Mouse (Mus musculus) heart, embryonic 10.5 days (tissue): Measurements from ENCODE around the gene Dlx6. TPM values are rescaled to one million over a fixed set of nuclear protein-coding genes. Genes with fewer than 3 reads are reported as not detected.

Experiments used
- DNase-seq: peaks from one replicate; pipeline ENCODE4 v3.0.0-alpha.2; 2017; ENCODE audit warnings: low spot score
- H3K27ac ChIP-seq: fragments of 300-500 bp; sonication (generic); 2 replicates; pipeline ENCODE4 v1.5.1; 2016; ENCODE audit warnings: mild to moderate bottlenecking
- H3K27me3 ChIP-seq: fragments of 300-500 bp; sonication (generic); 2 replicates; pipeline ENCODE4 v1.6.1; 2016; ENCODE audit warnings: mild to moderate bottlenecking; ENCODE audit not compliant: poor library complexity, insufficient read depth, severe bottlenecking
- H3K36me3 ChIP-seq: fragments of 300-500 bp; sonication (generic); 2 replicates; pipeline ENCODE4 v1.6.1; 2016; ENCODE audit warnings: mild to moderate bottlenecking, moderate library complexity
- H3K4me1 ChIP-seq: fragments of 300-500 bp; sonication (generic); 2 replicates; pipeline ENCODE4 v1.6.1; 2016; ENCODE audit warnings: mild to moderate bottlenecking
- H3K4me3 ChIP-seq: fragments of 300-500 bp; sonication (generic); 2 replicates; pipeline ENCODE4 v1.5.1; 2016; ENCODE audit warnings: mild to moderate bottlenecking, moderate library complexity
- H3K9me3 ChIP-seq: fragments of 300-500 bp; sonication (generic); 2 replicates; pipeline ENCODE4 v1.6.1; 2016; ENCODE audit warnings: mild to moderate bottlenecking, moderate library complexity
- WGBS: fragments of 180-500 bp; shearing (Covaris S2); methylation state at CpG from one replicate; pipeline ENCODE4 v1.1.7; 2016; 5-methylcytosine and 5-hydroxymethylcytosine counted together
- polyA plus RNA-seq: library from polyadenylated mRNA; unstranded; fragments of >200 nt; fragmentation: Nextera tagmentation; extraction: Ambion mirVana; gene quantifications from 2 replicates; pipeline ENCODE4 v1.2.1, GENCODE M21; 2016

Gene Dlx6
- polyA plus RNA-seq, result 0.23 and 0.57 TPM in 2 replicates

DNA sequence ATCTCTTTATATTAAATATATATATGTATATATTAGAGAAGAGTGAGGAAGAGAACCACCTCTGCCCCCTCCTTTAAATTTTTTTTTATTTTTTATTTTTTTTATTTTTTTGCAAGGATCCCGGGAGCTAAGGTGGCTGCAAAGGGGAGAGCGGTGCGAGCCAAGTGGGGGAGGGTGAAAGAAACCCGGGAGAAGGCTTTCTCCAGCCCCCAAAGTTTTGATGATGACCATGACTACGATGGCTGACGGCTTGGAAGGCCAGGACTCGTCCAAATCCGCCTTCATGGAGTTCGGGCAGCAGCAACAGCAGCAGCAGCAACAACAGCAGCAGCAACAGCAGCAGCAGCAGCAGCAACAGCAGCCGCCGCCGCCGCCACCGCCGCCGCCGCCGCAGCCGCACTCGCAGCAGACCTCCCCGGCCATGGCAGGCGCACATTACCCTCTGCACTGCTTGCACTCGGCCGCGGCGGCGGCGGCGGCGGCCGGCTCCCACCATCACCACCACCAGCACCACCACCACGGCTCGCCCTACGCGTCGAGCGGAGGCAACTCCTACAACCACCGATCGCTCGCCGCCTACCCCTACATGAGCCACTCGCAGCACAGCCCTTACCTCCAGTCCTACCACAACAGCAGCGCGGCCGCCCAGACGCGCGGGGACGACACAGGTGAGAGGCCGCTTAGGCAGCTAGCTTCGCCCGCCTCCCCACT is at the start of gene Dlx6:
Gene Dlx6, plus strand, starts transcription at position 175 of the 711 bp plus-strand sequence.
- Histone ChIP-seq H3K4me3 (peak within 1 kb of the TSS; percentile 67), H3K27ac (peak within 1 kb of the TSS; percentile 81), H3K4me1 (peaks cover 21% of the 10 kb centered on the region), H3K27me3 (peaks cover 99% of the 10 kb centered on the region), H3K9me3 (no peaks in the 10 kb centered on the region), H3K36me3 (no peaks in the 10 kb centered on the region)
- no peak for DNase-seq
- WGBS, result under 1% methylated on average over 52 of the region's 52 CpGs

DNA sequence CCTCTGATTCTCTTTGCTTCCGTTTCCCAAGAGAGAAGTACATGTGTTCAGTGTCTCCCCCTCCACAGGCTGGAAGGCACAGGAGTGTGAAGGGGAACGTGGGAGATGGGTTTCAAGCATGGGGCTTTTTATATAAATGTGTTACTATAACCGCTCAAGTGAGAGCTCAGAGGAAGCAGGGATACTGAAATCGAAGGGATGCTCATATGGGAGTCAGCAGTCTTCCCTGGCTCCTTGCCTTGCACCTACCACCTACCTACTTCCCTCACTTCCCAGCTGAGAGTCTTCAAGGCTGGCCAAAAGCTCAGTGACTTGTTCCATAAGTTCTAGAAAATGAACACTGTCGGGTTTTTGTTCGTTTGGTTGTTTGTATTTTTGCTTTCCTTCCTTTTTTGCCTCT is 46.3 kb upstream of the Dlx6 start:
- no peaks in the 10 kb centered on the region for H3K36me3 ChIP-seq
- WGBS, result 74% methylated on average over 6 of the region's 6 CpGs
- no peak overlapping the region for H3K27ac ChIP-seq
- no peak overlapping the region for H3K4me3 ChIP-seq
- no peaks in the 10 kb centered on the region for H3K4me1 ChIP-seq
- no peaks in the 10 kb centered on the region for H3K27me3 ChIP-seq
- DNase-seq, result no peak
- H3K9me3 ChIP-seq, result no peaks in the 10 kb centered on the region

DNA sequence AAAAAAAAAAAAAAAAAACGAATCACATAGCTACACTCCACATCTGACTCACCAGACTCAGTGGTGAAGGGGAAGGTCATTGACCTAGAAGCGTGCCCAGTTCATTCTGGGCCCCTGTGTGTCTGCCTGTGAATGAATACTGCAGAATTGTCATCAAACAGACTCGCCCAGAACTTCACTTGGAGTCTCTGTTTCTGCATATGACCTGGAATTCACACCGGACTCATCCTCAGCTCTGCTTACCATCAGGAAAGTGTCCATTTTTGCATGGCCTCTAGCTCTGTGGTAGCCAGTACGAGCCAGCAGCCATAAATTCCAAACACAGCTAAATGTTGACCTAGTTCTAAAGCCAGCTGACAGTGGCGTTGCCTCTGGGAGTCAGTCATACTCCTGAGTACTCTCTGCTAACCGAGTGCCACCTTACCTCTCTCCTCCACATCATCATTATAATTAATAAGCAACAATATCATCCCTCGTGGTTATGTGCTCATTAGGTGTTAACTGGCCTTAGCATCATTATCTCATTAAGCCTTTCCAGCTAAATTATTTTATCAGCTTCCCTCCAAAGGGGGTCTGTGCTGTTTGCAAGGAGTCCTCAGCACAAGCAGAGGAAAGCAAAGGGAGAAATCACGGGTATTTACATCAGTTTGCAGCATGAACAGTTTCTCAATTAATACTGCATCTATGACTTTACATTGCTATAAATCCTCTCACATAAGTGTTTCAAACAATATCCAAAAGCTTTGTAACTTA is 44.9 kb upstream of the Dlx6 start:
- no peaks in the 10 kb centered on the region for H3K9me3 ChIP-seq
- no peak overlapping the region for H3K4me3 ChIP-seq
- H3K27ac ChIP-seq, result no peak overlapping the region
- no peak for DNase-seq
- no peaks in the 10 kb centered on the region for H3K36me3 ChIP-seq
- WGBS, result 46% methylated on average over 8 of the region's 9 CpGs
- H3K4me1 ChIP-seq, result no peaks in the 10 kb centered on the region
- H3K27me3 ChIP-seq, result no peaks in the 10 kb centered on the region

DNA sequence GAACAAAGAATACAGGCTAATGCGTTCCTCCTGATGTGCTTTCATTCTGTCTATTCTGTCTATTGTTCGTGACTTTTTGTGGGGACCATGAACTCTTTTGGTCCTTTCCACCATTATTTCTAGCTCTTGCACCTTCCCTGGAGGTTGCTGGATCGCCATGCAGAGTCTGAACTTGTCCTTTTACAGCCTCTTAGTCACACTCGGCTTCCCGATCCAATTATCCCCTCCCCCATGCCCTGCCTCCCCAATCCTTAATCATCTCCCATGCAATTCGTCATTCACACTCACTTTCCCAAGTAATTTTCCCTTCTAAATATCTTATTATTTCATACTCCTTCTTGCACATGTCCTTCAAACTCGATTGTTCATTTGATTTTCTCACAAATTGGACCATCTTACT is 44.0 kb upstream of the Dlx6 start:
- H3K27me3 ChIP-seq, result no peaks in the 10 kb centered on the region
- H3K4me3 ChIP-seq, result no peak overlapping the region
- no peak for DNase-seq
- H3K36me3 ChIP-seq, result no peaks in the 10 kb centered on the region
- 35% methylated on average over 7 of the region's 7 CpGs for WGBS
- no peaks in the 10 kb centered on the region for H3K9me3 ChIP-seq
- no peaks in the 10 kb centered on the region for H3K4me1 ChIP-seq
- H3K27ac ChIP-seq, result no peak overlapping the region

DNA sequence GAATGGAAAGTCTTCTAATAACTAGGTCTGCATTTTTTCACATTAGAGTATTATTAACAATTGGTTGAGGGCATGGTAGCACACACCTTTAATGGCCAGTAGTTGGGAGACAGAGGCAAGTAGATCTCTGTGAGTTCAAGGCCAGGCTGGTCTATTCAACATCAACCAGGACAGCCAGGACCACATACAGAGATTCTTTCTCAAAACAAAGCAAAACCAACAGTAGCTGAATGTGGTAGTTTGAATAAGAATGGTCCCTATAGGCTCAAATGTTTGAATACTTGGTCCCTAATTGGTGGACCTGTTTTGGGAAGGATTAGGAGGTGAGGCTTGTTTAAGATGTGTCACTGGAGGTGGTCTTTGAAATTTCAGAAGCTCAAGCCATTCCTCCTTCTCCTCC is 37.8 kb upstream of the Dlx6 start:
- no peaks in the 10 kb centered on the region for H3K36me3 ChIP-seq
- DNase-seq, result no peak

DNA sequence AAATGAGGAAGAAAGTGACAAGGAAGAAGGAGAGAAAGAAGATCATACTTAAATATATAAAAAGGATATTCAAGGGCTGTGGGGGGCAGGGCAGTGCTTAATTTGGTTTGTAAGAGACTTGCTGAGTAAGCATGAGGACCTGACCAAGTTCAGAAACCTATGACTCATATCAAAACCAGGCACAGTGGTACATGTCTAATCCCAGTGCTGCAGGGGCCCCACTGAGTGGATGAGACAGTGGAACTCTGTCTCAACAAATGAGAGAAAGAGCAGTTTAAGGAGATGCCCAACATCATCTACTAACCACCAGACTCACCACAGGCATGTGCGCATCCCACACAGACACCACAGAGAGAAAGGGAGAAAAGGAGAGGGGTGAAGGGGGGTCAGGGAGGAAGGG is 36.3 kb upstream of the Dlx6 start:
- no peak overlapping the region for H3K27ac ChIP-seq
- DNase-seq, result no peak
- H3K36me3 ChIP-seq, result no peaks in the 10 kb centered on the region
- WGBS, result 83% methylated on average over 1 of the region's 1 CpGs
- H3K4me1 ChIP-seq, result 0 out of 2 replicates have a peak, but pooled peaks cover 4% of the 10 kb centered on the region
- H3K9me3 ChIP-seq, result no peaks in the 10 kb centered on the region
- H3K4me3 ChIP-seq, result no peak overlapping the region
- H3K27me3 ChIP-seq, result no peaks in the 10 kb centered on the region

More for the DNA sequence above, 37.8 kb upstream of the Dlx6 start:
- Histone ChIP-seq H3K27ac (no peak overlapping the region), H3K4me3 (no peak overlapping the region), H3K4me1 (0 out of 2 replicates have a peak, but pooled peaks cover 4% of the 10 kb centered on the region), H3K9me3 (no peaks in the 10 kb centered on the region), H3K27me3 (no peaks in the 10 kb centered on the region)

DNA sequence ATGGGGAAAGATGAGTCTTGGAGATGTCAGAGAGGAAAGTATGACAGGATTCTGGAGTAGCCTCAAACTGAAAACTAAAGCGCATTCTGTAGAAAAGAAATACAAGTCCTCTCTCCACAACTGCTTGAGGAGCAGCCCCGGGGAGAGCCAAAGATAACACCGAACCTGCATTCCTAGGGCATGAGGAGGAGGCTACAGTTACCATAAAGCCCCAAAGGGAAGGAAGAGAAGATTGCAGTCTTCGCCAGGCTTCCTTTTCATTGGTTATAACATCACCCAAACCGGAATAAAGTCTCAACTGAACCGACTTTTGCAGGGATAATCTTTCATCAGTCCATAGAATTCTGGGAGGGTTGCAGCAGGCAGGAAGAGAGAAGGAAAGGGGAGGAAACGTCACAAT is 32.7 kb upstream of the Dlx6 start:
- no peaks in the 10 kb centered on the region; the same call in 1 of the 2 replicates for H3K27me3 ChIP-seq
- H3K27ac ChIP-seq, result no peak overlapping the region
- H3K4me3 ChIP-seq, result no peak overlapping the region
- WGBS, result 34% methylated on average over 7 of the region's 7 CpGs
- 0 out of 2 replicates have a peak, but pooled peaks cover 4% of the 10 kb centered on the region for H3K4me1 ChIP-seq
- no peaks in the 10 kb centered on the region for H3K9me3 ChIP-seq
- no peaks in the 10 kb centered on the region for H3K36me3 ChIP-seq
- no peak for DNase-seq

DNA sequence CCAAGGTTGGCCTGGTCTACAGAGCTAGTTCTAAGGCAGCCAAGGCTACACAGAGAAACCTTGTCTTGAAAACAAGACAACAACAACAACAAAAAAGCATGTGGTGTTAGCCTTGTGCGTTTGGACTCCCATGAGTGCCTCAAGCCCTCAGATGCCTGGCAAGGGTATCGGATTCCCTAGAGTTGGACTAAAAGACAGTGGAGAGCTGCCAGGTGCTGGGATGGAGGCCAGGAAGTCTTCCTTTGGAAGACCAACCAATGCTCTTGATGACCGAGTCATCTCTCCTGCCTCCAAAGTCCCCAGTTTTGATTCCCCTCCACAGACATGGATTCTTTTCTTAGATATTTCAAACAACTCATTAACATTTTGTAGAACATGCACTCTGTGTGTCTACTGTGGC is 29.8 kb upstream of the Dlx6 start:
- H3K9me3 ChIP-seq, result no peaks in the 10 kb centered on the region
- 77% methylated on average over 3 of the region's 3 CpGs for WGBS
- H3K27ac ChIP-seq, result no peak overlapping the region
- 0 out of 2 replicates have a peak, but pooled peaks cover under 1% of the 10 kb centered on the region for H3K4me1 ChIP-seq
- H3K27me3 ChIP-seq, result no peaks in the 10 kb centered on the region; the same call in 1 of the 2 replicates
- no peak for DNase-seq
- no peak overlapping the region for H3K4me3 ChIP-seq
- no peaks in the 10 kb centered on the region for H3K36me3 ChIP-seq

DNA sequence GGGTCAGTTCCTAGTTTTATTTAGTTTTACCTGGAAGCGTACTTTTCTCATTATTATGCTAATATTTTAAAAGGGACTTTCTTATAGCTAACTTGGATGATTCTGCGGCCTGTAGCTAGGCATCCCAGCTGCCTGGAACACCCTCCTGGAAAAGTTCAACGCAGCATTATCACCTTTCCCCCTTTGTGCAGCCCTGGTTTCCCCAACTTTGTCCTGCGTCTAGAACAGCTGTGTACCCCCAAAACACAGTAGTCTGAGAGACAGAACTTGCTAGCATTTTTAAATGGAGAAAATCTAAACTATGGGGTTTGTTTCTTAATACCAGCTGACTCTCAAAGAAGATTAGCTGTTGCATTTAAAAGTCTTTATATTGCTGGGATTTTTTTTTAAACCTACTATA is 14.6 kb upstream of the Dlx6 start:
- Histone ChIP-seq H3K36me3 (no peaks in the 10 kb centered on the region), H3K27me3 (peaks cover 86% of the 10 kb centered on the region), H3K27ac (no peak overlapping the region), H3K4me3 (no peak overlapping the region), H3K9me3 (no peaks in the 10 kb centered on the region), H3K4me1 (no peaks in the 10 kb centered on the region)
- no peak for DNase-seq
- 14% methylated on average over 4 of the region's 4 CpGs for WGBS

DNA sequence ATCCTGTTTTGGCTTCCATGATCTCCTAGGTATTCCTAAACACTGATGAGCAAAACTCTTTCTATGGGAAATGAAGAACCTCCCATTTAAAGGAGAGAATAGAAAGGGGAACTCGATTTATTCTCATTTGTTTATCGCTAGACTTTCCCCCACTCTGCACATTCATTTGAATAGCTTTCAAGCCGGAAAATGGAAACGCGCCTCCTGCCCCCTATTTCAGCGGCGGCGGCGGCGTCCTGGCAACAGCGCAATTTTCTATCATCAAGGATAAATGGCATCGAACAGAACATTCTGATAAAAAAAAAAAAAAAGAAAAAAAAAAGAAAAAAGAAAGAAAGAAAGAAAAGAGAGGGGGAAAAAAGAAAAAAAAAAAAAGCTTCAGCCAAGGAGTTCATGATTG is 13.4 kb upstream of the Dlx6 start:
- 1% methylated on average over 12 of the region's 12 CpGs for WGBS
- H3K27ac ChIP-seq, result no peak overlapping the region
- no peak for DNase-seq
- H3K4me1 ChIP-seq, result no peaks in the 10 kb centered on the region
- no peaks in the 10 kb centered on the region for H3K36me3 ChIP-seq
- H3K9me3 ChIP-seq, result no peaks in the 10 kb centered on the region
- H3K27me3 ChIP-seq, result peaks cover 98% of the 10 kb centered on the region
- H3K4me3 ChIP-seq, result no peak overlapping the region

DNA sequence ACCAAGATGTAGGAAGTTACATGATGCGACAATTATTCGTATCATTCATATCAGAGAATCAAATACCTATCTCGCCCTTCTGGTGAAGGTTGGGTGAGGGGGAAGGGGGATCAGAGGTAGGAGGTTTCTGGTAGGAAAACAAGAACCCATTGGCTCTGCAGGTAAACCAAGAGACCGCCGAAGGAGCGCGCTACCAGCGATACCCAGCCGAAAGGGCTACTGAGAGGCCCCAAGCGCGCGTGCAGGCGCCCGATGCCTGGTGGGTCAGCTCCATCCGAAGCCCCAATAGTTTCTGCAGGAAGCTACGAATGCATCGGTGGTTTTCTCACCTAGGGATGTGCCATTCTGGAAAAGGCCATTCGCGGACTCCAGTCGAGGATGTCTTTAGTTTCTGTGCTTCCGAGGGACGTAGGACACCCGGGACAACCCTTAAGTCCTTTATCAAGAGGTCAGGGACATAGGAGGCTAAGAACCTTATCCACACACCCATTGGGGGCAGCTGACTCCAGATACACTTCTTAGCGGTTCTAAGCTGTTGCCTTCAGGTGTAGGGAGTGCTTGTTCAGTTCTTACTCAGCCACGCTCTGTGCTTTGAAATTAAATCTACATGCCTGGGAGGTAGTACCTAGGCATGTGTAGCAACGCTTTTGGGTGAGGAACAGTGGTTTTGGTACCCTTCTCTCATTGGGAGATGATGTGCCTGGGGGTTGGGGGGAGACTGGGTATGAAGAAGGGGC is 12.6 kb upstream of the Dlx6 start:
- Histone ChIP-seq H3K27ac (no peak overlapping the region), H3K4me3 (0 out of 2 replicates have a peak overlapping the region, but pooled peaks have one; percentile 10), H3K9me3 (no peaks in the 10 kb centered on the region), H3K27me3 (peaks cover 99% of the 10 kb centered on the region), H3K36me3 (no peaks in the 10 kb centered on the region), H3K4me1 (no peaks in the 10 kb centered on the region)
- no peak for DNase-seq
- 1% methylated on average over 26 of the region's 26 CpGs for WGBS

DNA sequence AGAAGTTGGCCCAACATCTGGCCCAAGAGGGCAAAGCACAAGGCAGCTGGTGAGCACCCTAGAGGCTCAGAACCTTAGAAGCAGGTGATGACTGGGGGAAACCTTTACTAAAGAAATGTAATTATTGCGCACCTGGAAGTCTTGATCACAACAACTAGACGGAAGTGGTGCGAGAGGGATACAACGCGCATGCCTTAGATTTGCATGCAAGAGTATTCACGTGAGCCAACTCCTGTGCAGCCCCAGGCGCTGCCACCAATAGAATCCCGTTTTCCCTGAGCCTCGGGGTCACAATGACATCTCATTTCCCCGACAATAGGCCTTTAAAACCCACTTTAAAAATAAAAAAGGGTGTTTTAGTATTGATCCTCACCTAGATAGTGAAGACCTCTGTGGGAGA is 12.0 kb upstream of the Dlx6 start:
- Histone ChIP-seq H3K4me1 (no peaks in the 10 kb centered on the region), H3K9me3 (no peaks in the 10 kb centered on the region), H3K27me3 (peaks cover 99% of the 10 kb centered on the region), H3K27ac (no peak overlapping the region), H3K36me3 (no peaks in the 10 kb centered on the region), H3K4me3 (no peak overlapping the region)
- WGBS, result 3% methylated on average over 10 of the region's 10 CpGs
- DNase-seq, result no peak

DNA sequence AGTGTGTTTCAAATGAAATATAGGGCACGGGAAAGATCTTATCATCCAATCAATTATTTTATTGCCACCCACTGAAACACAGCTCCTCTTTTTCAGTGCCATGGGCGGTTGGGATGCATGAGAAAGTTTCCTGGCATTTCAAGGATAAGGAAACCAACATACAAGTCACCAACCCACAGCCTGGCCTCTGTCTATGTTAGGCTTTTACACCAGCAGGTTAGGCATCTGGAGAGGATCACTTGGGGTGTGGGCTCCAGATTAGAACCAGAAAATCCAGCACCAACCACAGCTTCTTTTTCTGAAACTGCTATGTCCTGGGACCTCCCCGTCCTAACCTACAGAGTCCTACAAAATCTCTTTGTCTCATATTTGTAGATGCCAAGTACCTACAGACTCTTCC is 10.2 kb upstream of the Dlx6 start:
- no peaks in the 10 kb centered on the region for H3K9me3 ChIP-seq
- no peaks in the 10 kb centered on the region for H3K36me3 ChIP-seq
- peaks cover 100% of the 10 kb centered on the region for H3K27me3 ChIP-seq
- no peak for DNase-seq
- H3K4me1 ChIP-seq, result no peaks in the 10 kb centered on the region; the same call in 1 of the 2 replicates
- H3K27ac ChIP-seq, result no peak overlapping the region
- H3K4me3 ChIP-seq, result no peak overlapping the region
- 28% methylated on average over 3 of the region's 3 CpGs for WGBS
